Mouse (Mus musculus): Measurements from ENCODE around the gene Zfp988.
"Not testable (repeated sequence)": the region's sequence is repeated elsewhere in the genome, so short reads cannot be mapped to it uniquely, and the experiment has no call there.

Gene Zfp988

DNA sequence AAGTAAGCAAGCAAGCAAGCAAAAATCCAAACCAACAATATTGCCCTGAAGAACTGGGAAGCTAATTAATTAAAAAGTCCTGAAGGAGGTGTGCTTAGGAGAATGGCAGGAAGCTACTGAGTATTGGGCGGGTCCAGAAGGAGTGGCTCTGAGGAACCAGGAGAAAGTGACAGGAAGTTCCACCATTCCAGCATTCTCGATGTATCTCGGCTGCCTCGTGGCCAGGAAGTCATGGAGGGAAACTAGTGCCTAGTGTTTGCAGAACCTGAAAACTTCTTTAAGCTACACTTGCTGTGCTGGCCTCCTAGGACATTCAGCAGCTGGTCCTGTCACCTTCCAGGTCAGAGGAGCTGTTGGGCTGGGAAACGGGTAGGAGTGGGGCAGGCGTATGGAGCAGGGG is at the start of gene Zfp988:
Gene Zfp988 (plus strand): TSS at position 239 of the 400 bp plus-strand sequence.
- not testable (repeated sequence) for DNase-seq (ENCODE audit: low read depth, low spot score)

GRCm38 (mm10) chr4:147262708-147263107 is 42.8 kb upstream of the Zfp988 start:
- not testable (repeated sequence) for DNase-seq (ENCODE audit: low read depth, low spot score)

GRCm38 (mm10) chr4:147267302-147267701 is 38.2 kb upstream of the Zfp988 start:
- not testable (repeated sequence) for DNase-seq (ENCODE audit: low read depth, low spot score)

DNA sequence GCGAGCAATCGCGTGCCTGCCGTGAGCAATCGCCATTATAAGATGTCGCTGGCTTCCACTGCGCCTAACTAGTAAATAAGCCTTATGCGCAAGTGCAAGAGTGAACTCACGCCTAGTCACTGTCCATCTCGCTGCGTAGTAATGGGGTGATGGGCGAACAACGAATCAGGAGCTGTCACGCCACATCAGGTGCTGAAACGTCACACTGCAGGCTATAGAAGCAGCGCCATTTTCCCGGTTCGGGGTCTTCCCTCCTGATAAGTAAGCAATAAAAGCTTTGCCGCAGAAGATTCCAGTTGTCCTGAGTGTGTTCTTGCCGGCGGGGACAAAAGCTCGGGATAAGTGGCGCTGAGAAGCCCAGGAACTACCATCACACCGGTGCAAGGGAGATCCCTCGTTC is 36.7 kb upstream of the Zfp988 start:
- not testable (repeated sequence) for DNase-seq (ENCODE audit: low read depth, low spot score)

- DNase-seq (ENCODE audit: low read depth, low spot score) = not testable (repeated sequence)
These were observed 35.4 kb upstream of the Zfp988 start for GRCm38 (mm10) chr4:147270026-147270425.

GRCm38 (mm10) chr4:147271601-147272000 is 33.9 kb upstream of the Zfp988 start:
- DNase-seq (ENCODE audit: low read depth, low spot score) = not testable (repeated sequence)

- not testable (repeated sequence) for DNase-seq (ENCODE audit: low read depth, low spot score)
These were observed 30.3 kb upstream of the Zfp988 start for GRCm38 (mm10) chr4:147275021-147275772.

- not testable (repeated sequence) for DNase-seq (ENCODE audit: low read depth, low spot score)
These were observed 29.7 kb upstream of the Zfp988 start for GRCm38 (mm10) chr4:147275773-147276140.

GRCm38 (mm10) chr4:147280406-147280805 is 25.1 kb upstream of the Zfp988 start:
- DNase-seq (ENCODE audit: low read depth, low spot score) = not testable (repeated sequence)

GRCm38 (mm10) chr4:147298585-147298984 is 6.9 kb upstream of the Zfp988 start:
- DNase-seq (ENCODE audit: low read depth, low spot score) = not testable (repeated sequence)

- not testable (repeated sequence) for DNase-seq (ENCODE audit: low read depth, low spot score)
These were observed 3.1 kb upstream of the Zfp988 start for GRCm38 (mm10) chr4:147302375-147302774.

- not testable (repeated sequence) for DNase-seq (ENCODE audit: low read depth, low spot score)
These were observed 29.7 kb downstream of the Zfp988 start for GRCm38 (mm10) chr4:147335036-147335690.

GRCm38 (mm10) chr4:147335691-147336367 is 30.4 kb downstream of the Zfp988 start:
- not testable (repeated sequence) for DNase-seq (ENCODE audit: low read depth, low spot score)

DNA sequence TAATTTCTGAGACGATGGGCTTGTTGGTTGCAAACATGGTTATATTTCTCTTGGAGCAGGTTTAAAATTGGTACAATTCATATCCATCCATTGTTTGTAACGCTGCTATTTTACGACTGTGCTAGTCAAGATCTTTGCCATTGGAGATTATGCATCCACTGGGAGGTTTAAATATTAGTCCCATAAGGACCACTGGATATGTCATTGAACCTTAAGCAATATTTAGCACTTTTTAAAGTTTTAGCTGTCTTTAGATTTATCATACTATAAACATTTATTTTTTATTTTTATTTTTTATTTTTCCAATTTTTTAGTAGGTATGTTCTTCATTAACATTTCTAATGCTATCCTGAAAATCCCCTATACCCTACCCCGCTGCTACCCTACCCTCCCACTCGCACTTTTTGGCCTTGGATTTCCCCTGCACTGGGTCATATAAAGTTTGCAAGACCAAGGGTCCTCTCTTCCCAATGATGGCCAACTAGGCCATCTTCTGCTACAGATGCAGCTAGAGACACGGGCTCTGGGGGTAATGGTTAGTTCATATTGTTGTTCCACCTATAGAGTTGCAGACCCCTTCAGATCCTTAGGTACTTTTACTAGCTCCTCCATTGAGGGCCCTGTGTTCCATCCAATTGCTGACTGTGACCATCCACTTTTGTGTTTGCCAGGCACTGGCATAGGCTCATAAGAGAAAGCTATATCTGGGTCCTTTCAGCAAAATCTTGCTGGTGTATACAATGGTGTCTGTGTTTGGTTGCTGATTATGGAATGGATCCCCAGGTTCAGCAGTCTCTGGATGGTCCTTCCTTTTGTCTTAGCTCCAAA is 31.1 kb downstream of the Zfp988 start:
- DNase-seq (ENCODE audit: low read depth, low spot score) = not testable (repeated sequence)

GRCm38 (mm10) chr4:147337520-147337919 is 32.0 kb downstream of the Zfp988 start:
- DNase-seq (ENCODE audit: low read depth, low spot score) = not testable (repeated sequence)

GRCm38 (mm10) chr4:147338032-147338610 is 32.6 kb downstream of the Zfp988 start:
- DNase-seq (ENCODE audit: low read depth, low spot score) = no peak

DNA sequence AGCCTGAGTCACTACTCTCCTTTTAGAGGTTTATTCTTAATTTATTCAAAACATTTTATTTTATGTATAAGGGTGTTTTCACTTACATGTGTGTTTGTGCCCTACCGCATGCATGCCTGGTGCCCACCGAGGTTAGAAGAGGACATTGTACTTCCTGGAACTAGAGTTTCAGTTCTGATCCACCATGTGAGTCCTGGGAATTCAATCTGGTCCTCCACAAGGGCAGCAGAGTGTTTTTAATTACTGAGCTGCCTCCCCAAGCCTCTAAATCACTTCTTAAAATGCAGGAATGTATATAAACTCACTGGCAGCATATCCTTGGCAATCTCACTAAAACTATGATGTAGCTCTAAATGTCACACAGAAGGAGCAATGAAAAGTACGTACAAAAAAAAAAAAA is 33.2 kb downstream of the Zfp988 start:
- DNase-seq (ENCODE audit: low read depth, low spot score) = not testable (repeated sequence)

DNA sequence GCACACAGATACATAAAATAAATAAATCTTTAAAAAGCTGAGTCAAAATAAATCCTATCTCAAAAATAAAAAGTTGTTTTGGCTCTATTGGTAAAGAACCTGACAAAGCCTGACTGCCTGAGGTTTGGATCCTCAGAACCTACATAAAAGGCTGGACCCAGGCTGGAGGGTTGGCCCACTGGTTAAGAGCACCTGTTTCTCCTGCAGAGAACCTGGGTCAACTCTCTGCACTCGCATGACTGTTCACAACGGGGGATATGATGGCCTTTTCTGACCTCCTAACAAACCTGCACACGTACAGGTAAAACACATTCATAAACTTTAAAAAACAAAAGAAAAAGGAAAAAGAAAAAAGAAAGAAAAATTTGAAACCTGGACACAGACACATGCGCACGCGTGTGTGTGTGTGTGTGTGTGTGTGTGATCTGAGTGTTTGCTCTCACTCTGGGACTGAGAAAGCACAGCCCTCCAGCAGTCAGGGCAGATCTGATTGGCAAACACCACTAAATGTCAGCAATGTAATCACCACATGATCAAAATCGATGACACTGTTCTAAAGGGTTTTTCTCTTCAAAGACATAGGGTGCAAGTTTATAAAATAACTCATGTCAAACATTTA is 34.2 kb downstream of the Zfp988 start:
- DNase-seq (ENCODE audit: low read depth, low spot score) = not testable (repeated sequence)

DNA sequence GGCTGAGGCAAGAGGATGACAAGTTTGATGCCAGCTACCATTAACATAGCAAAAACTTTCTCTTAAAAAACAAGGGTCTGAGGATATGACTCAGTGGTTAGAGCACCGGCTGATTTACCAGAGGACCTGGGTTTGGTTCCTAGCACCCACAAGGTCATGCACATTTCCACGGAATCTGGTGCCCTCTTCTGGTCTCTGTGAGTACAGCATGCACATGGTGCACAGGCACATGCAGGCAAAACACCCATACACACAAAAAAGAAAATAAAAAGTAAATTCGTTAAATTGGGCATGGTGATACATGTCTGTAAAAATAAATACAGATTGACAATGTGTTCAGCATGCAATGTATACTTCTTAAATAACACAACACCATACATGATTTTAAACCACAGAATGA is 34.8 kb downstream of the Zfp988 start:
- DNase-seq (ENCODE audit: low read depth, low spot score) = not testable (repeated sequence)

DNA sequence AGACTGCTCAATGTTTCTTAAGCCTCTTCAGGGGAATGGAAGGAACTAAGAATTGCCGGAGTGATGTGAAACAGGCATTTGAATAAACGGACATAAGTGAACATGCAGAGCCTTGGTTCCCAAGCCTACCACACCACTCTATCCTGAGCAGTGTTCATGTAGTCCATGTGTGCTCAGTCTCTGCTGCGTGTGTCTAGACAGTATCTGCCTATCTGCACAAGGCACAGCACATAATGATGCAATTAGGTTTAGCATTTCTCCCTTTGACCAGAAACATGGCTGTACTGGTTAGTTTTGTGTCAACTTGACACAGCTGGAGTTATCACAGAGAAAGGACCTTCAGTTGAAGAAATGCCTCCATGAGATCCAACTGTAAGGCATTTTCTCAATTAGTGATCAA is 35.4 kb downstream of the Zfp988 start:
- not testable (repeated sequence) for DNase-seq (ENCODE audit: low read depth, low spot score)
